In the genomic region with DNA sequence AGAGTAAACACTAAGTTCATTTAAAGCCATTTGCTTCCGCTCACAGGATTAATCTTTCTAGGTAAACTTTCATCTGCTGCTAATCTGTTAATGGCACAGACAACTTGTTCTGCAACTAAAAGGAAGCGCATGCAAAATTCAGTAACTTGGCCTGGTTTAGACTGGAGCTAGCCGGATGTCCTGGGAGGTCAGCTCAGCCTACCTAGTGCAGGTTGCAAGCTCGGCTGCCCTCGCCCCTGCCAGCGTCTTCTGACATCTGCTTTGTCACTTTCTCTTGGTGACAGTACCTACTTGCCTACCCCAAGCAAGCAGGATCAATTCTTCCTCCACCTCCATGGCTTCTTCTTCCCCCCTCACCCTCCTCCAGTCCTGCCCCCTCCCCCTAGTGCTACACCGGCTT, we compare ENCODE assay signal across 10 mouse cellular contexts.
DNase-seq lines count a peak whose midpoint lies in the region; ATAC-seq and TF ChIP-seq lines count a peak whose summit lies in the region.
"Had no signal": no experiment of that assay in that cellular context is flagged by ENCODE, and none has a peak within 500 bp of the region (broad histone marks: within the 10 kb centered on the region; RNA-seq: fewer than 3 reads in every experiment).

No protein-coding gene starts in this region.

- no peak overlapping the region for H3K4me3 ChIP-seq in lung, embryonic 15.5 days
- no peak overlapping the region for H3K4me3 ChIP-seq in forebrain, embryonic 16.5 days (replicated peaks; ENCODE audit: low read length)
- H3K4me3 ChIP-seq in kidney, postnatal 0 days (replicated peaks; ENCODE audit: low read depth, low read length), result no peak overlapping the region
- no peak overlapping the region for H3K4me3 ChIP-seq in stomach, embryonic 15.5 days (replicated peaks)
- H3K4me3 ChIP-seq: erythroblast, embryonic 14.5 days had no signal

- TF ChIP-seq CTCF in kidney, postnatal 0 days (IDR thresholded peaks at IDR 0.05; ENCODE audit: low read depth), result no peak

- no peaks in the 10 kb centered on the region for H3K36me3 ChIP-seq in lung, embryonic 15.5 days
- no peaks in the 10 kb centered on the region for H3K36me3 ChIP-seq in forebrain, embryonic 16.5 days (ENCODE audit: control insufficient read depth, insufficient read depth)
- H3K36me3 ChIP-seq in kidney, postnatal 0 days (ENCODE audit: insufficient read depth, low read length), result 0 out of 2 replicates have a peak, but pooled peaks cover 4% of the 10 kb centered on the region
- H3K36me3 ChIP-seq in stomach, embryonic 15.5 days, result no peaks in the 10 kb centered on the region

- 62% methylated on average over 7 of the region's 7 CpGs for WGBS in lung, embryonic 15.5 days
- 26% methylated on average over 7 of the region's 7 CpGs for WGBS in forebrain, embryonic 16.5 days
- 70% methylated on average over 7 of the region's 7 CpGs for WGBS in kidney, postnatal 0 days
- WGBS in stomach, embryonic 15.5 days, result 45% methylated on average over 7 of the region's 7 CpGs

- 0 out of 2 replicates have a peak, but pooled peaks cover 4% of the 10 kb centered on the region for H3K4me1 ChIP-seq in lung, embryonic 15.5 days
- peaks cover 27% of the 10 kb centered on the region for H3K4me1 ChIP-seq in forebrain, embryonic 16.5 days (replicated peaks; ENCODE audit: control insufficient read depth, insufficient read depth, low read length)
- H3K4me1 ChIP-seq in kidney, postnatal 0 days (replicated peaks; ENCODE audit: insufficient read depth, low read length), result no peaks in the 10 kb centered on the region
- H3K4me1 ChIP-seq in stomach, embryonic 15.5 days, result no peaks in the 10 kb centered on the region; the same call in 1 of the 2 replicates

- H3K9me3 ChIP-seq in lung, embryonic 15.5 days, result no peaks in the 10 kb centered on the region
- no peaks in the 10 kb centered on the region for H3K9me3 ChIP-seq in forebrain, embryonic 16.5 days (ENCODE audit: control insufficient read depth, low read length)
- no peaks in the 10 kb centered on the region for H3K9me3 ChIP-seq in kidney, postnatal 0 days (replicated peaks; ENCODE audit: low read length)
- no peaks in the 10 kb centered on the region for H3K9me3 ChIP-seq in stomach, embryonic 15.5 days

- H3K4me2 ChIP-seq in lung, embryonic 15.5 days, result no peak overlapping the region
- peak overlapping the region; percentile 13; the same call in 1 of the 2 replicates for H3K4me2 ChIP-seq in forebrain, embryonic 16.5 days (ENCODE audit: low read length)
- H3K4me2 ChIP-seq in kidney, postnatal 0 days (ENCODE audit: low read length), result no peak overlapping the region
- no peak overlapping the region for H3K4me2 ChIP-seq in stomach, embryonic 15.5 days

- no peak for DNase-seq in lung, postnatal 25 days (ENCODE audit: low spot score)
- DNase-seq in kidney, postnatal 0 days (ENCODE audit: low spot score), result no peak
- DNase-seq in thymus, postnatal 36 days, result no peak
- no peak for DNase-seq in cerebellum, postnatal 10 days
- DNase-seq: lung, adult 2 months had no signal

- H3K27ac ChIP-seq in lung, embryonic 15.5 days, result no peak overlapping the region
- no peak overlapping the region for H3K27ac ChIP-seq in forebrain, embryonic 16.5 days (ENCODE audit: low read length)
- H3K27ac ChIP-seq in kidney, postnatal 0 days, result peak overlapping the region; percentile 31; the same call in 1 of the 2 replicates
- peak overlapping the region; percentile 40; the same call in 1 of the 2 replicates for H3K27ac ChIP-seq in stomach, embryonic 15.5 days

- H3K27me3 ChIP-seq in lung, embryonic 15.5 days, result no peaks in the 10 kb centered on the region
- H3K27me3 ChIP-seq in forebrain, embryonic 16.5 days (replicated peaks; ENCODE audit: control insufficient read depth, insufficient read depth, low read length), result no peaks in the 10 kb centered on the region
- H3K27me3 ChIP-seq in kidney, postnatal 0 days (ENCODE audit: insufficient read depth, low read length), result no peaks in the 10 kb centered on the region
- H3K27me3 ChIP-seq in stomach, embryonic 15.5 days (replicated peaks), result no peaks in the 10 kb centered on the region
- H3K27me3 ChIP-seq: Patski had no signal

- ATAC-seq in lung, embryonic 15.5 days (ENCODE audit: borderline replicate concordance, extremely low read depth, low FRiP score, low TSS enrichment), result peak; percentile 51; the same call in 1 of the 2 replicates
- ATAC-seq in forebrain, embryonic 16.5 days, result no peak
- ATAC-seq in kidney, postnatal 0 days (replicated peaks; ENCODE audit: low FRiP score, low read depth), result 0 out of 2 replicates have a peak, but pooled peaks have one; percentile 41
- peak; percentile 23; the same call in 1 of the 2 replicates for ATAC-seq in stomach, embryonic 15.5 days (ENCODE audit: insufficient read depth, low FRiP score, low read depth)
- ATAC-seq: Patski had no signal

- H3K9ac ChIP-seq in lung, embryonic 15.5 days, result no peak overlapping the region
- H3K9ac ChIP-seq in forebrain, embryonic 16.5 days (replicated peaks; ENCODE audit: low read depth, low read length), result no peak overlapping the region
- no peak overlapping the region for H3K9ac ChIP-seq in kidney, postnatal 0 days (ENCODE audit: low read depth, low read length)
- H3K9ac ChIP-seq in stomach, embryonic 15.5 days, result no peak overlapping the region

Comparison
In these comparisons a context has a peak if more than half of its experiments do, and no peak if none do; other contexts are left out.
1. H3K27ac ChIP-seq: peak in kidney, postnatal 0 days (single experiment) and stomach, embryonic 15.5 days (single experiment); none in lung, embryonic 15.5 days (single experiment) and forebrain, embryonic 16.5 days (single experiment).